Mouse (Mus musculus): ENCODE measurements around the gene Spata33. TPM values are rescaled to one million over a fixed set of nuclear protein-coding genes. Genes with fewer than 3 reads are reported as not detected.
"Not testable (repeated sequence)": the region's sequence is repeated elsewhere in the genome, so short reads cannot be mapped to it uniquely, and the experiment has no call there.

Spata33 gene
- total RNA-seq, 2 experiments from 2014 or later, result 1.2 TPM

DNA sequence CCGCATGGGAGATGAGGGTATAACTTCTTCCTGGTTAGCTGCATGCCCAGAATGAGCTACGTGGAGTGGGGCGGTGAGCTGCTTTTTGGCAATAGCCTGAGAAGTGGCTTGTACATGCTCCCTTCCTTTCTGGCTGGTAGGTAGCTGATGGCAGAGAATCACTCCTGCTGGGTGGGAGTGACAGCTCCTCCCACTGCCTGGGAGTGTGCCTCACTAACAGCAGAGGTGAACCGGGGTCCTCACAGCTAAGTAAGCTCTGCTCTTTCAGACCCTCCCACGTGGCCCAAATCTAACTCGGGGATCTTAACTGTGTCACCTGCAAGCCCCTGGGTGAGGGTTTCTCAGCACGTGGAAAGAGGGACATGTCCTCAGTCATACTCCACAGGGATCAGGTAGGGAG is 19.9 kb downstream of the Spata33 start:
- DNase-seq (ENCODE audit: low spot score in 2 of 2), result no peak

DNA sequence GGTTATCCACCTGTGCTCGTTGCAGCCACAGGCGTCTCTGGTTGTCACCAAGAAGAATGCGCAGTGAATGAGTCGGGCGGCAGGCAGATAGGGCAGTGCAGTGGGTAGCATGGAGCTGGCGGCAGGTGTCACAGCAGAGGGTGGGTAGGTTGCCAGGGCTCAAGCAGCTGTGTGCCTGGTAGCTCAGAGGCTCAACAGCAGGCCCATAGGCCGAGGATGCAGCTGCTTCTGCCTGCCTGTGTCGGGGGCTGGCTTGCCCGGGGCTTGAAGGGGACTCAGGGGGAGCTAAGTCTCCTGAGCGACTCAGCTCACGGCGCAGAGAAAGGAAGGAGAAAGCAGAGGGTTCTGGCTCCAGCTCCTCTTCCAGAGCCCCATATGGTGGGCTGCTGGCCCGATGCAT is 20.7 kb downstream of the Spata33 start:
- DNase-seq (ENCODE audit: low spot score in 2 of 2), result peak in 1 of 2 experiments; percentile 60

DNA sequence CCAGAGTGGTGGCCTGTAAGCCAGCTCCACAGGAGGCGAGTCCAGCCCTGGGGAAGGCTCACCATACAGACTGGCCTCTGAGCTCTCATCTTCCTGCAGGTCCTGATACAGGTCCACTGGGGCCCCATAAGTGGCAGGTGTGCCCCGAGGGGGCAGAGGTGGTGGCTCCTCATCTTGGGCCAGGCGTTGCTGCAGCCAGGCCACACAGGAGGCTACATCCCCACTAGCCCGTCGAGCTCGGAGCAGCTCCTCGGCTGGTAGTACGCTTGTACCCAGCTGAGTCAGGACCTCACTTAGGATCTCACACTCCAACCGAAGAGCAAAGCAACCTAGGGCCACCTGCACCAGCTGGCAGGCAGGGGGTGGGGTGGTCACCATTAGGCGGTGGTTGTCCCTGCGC is 21.1 kb downstream of the Spata33 start:
- no peak for DNase-seq (ENCODE audit: low spot score in 2 of 2)

DNA sequence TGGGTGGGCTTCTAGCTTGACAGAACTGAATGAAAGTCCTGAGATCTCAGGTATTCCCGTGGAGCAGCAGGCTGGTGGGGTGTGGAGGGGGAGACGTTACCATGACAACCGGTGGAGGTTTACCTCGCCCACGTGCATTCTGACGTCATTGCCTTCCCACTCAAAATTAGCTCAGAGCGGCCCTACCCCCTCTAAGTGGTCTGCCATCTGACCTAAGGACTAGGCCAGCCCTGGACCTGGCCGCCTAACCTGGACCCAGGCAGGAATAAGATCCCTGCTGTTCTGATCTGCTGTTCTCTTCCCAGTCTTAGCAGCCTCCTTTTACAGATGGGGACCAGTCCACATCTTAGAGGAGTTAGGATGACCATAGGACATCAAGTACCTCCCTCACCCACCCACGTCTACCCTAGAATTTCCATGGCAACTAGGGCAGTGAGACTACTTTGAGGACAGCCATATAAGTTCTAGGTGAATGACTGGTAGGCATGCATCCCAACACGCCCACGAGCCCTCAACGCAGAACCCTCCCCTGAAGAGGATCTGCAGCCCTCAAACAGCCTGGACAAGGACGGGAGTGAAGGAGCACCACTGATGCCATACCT is 22.4 kb downstream of the Spata33 start:
- DNase-seq (ENCODE audit: low spot score in 2 of 2), result no peak

GRCm38 (mm10) chr8:123235520-123236497 is 23.2 kb downstream of the Spata33 start, which contains the start of gene Spata2l:
Gene Spata2l (minus strand): TSS chr8:123236233.
- peak; percentile 51 to 74 for DNase-seq (ENCODE audit: low spot score in 2 of 2)

- no peak for DNase-seq (ENCODE audit: low spot score in 2 of 2)
These were observed 26.8 kb downstream of the Spata33 start for GRCm38 (mm10) chr8:123239398-123239797.

GRCm38 (mm10) chr8:123242107-123242923 is 29.7 kb downstream of the Spata33 start:
- no peak for DNase-seq (ENCODE audit: low spot score in 2 of 2)

GRCm38 (mm10) chr8:123243053-123243452 is 30.4 kb downstream of the Spata33 start:
- no peak for DNase-seq (ENCODE audit: low spot score in 2 of 2)

- no peak for DNase-seq (ENCODE audit: low spot score in 2 of 2)
These were observed 31.8 kb downstream of the Spata33 start for GRCm38 (mm10) chr8:123244382-123244781.

GRCm38 (mm10) chr8:123245543-123245942 is 32.9 kb downstream of the Spata33 start:
- DNase-seq (ENCODE audit: low spot score in 2 of 2), result no peak

- no peak for DNase-seq (ENCODE audit: low spot score in 2 of 2)
These were observed 35.1 kb downstream of the Spata33 start for GRCm38 (mm10) chr8:123247748-123248147.

DNA sequence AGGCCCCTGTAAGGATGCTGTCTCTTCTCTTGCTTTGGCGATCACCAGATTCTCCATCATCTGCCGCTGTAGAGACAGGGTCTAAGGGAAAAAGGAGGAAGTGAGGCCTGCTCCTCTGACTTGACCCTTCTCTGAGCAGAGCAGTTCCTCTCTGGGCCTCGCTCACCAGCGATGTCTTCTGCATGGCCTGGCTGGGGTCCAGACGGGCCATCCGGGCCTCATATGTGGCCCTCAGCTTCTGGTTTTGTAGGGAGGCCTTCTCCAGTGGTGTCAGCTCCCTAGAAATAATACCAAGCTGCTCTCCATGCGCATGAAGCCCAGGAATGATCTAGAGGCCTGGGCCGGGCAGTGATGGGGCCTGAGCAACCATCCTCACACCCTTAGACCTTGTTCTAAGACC is 36.0 kb downstream of the Spata33 start:
- DNase-seq (ENCODE audit: low spot score in 2 of 2), result no peak

GRCm38 (mm10) chr8:123250940-123251339 is 38.3 kb downstream of the Spata33 start:
- DNase-seq (ENCODE audit: low spot score in 2 of 2), result no peak

GRCm38 (mm10) chr8:123252925-123253324 is 40.3 kb downstream of the Spata33 start:
- no peak for DNase-seq (ENCODE audit: low spot score in 2 of 2)

DNA sequence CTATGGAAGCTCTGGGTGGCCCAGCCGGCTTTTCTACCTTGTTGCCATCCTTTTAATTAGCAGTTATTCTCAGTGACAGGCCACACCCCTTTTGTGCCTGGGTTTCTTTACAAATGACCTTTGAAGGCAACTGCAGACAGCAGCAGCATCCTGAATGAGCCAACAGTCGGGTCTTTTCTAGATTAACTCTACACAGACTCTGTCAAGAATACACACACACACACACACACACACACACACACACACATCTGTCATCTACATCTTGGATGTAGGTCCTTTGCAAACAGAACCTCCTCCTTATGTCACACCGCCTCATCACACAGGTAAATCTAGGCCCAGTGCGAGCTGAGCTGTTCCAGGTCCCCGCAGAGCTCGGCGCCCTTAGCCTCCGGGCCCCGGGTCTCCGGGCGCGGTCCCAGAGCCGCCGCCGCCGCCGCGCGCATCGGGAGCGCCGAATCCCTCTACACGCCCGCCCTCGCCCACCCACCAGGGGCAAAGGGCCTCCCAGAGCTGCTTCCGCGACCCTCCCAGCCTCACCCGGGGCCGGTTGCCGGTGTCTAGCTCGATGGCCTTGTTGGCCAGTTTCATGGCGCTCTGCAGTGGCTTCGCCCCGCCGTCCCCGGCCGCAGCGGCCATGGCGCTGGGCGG is 40.9 kb downstream of the Spata33 start:
- no peak for DNase-seq (ENCODE audit: low spot score in 2 of 2)

DNA sequence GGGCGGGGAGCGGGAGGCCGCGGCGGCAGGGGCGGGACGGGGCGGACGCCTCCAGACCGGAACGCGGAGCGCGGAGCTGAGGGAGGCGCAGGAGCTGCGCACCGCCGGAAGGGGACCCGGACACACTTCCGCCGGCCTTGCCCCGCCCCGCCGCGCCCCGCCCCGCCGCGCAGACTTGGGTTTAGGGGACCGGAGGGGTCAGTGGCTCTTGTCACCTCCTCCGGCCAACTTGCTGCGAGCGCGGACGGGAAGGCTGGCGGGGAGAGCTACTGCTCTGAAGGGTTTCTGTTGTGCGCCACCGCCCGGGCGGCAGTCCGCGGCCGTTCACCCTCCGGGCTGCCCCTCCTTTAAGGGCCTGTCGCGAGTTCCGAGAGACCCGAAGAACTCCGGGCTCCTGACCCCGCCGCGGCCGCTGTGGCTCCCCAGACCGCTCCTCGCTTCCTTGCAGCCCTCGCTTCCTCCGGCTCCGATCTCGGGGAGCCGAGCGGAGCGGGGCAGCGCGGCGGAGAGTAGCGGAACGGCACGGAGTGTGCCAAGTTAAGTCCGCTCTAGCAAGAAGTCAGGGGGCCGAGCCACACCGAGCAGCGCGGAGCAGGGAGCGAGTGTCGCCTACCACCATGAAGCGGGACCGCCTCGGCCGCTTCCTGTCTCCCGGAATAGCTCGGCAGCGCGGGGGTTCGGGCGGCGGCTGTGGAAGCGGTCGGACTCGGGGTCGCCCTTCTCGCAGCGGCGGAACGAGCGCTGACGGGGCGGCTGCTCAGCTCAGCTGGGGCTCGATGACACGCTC is 41.7 kb downstream of the Spata33 start, which contains the start of the genes Zfp276 and Vps9d1:
Gene Zfp276, plus strand, starts transcription at position 97 of the 787 bp plus-strand sequence.
Gene Vps9d1, minus strand, starts transcription at position 250 of the 787 bp plus-strand sequence.
- DNase-seq (ENCODE audit: low spot score in 2 of 2), result peak; percentile 84 to 90

DNA sequence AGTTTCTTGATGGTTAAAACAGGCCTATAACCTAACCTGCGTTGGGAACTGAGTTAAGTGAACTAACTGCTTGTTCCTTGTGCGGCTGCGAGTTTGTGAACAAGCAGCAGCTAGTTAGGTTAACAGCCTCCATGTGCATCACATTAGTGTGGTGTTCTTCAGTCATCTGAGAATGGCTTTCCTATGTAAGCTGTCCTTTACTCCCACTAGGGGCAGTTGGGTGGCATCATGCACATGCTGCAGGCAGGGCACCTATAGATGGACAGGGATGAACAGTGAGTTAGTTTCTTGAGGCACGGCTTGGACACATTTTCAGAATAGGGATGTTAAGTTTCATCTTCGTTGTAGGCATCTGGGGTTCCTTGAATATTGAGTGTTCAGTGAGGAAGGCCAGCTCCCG is 42.5 kb downstream of the Spata33 start:
- no peak for DNase-seq (ENCODE audit: low spot score in 2 of 2)

DNA sequence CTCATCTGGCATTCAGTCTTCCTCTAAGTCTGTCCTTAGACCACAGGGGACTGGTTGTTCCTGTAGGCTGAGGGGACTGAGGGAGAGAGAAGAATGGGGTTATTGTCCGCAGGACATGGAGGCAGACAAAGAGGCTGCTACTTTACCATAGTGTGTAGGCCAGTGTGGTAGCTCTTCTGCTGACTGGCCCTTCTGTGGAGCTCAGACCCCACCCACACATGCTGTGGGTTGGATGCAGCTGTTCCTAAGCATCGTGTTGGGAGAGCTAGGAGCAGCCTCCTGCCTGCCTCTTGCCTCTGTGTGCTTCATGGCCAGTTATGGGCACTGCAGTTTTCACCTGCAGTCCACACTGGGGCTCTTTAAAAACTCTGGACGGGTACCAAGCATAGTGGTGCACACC is 44.5 kb downstream of the Spata33 start:
- DNase-seq (ENCODE audit: low spot score in 2 of 2), result no peak

- not testable (repeated sequence) for DNase-seq (ENCODE audit: low spot score in 2 of 2)
These were observed 45.0 kb downstream of the Spata33 start for GRCm38 (mm10) chr8:123257593-123257992.
